Mouse (Mus musculus) splenic B cell, adult 2 months (primary cell): ENCODE data around the gene Zbtb5.
"Not testable (repeated sequence)": the region's sequence is repeated elsewhere in the genome, so short reads cannot be mapped to it uniquely, and the experiment has no call there.

Experiments
- DNase-seq: peaks from one replicate; pipeline ENCODE4 v3.0.0-alpha.2; 2011; ENCODE audit warnings: low read depth, low spot score
- H3K27me3 ChIP-seq: 2 replicates; pipeline ENCODE4 v1.6.1; 2012; ENCODE audit warnings: mild to moderate bottlenecking, low read length, moderate library complexity, mixed read lengths; ENCODE audit not compliant: control insufficient read depth, poor library complexity, insufficient read depth, severe bottlenecking
- H3K36me3 ChIP-seq: 2 replicates; pipeline ENCODE4 v1.6.1; 2012; ENCODE audit warnings: mild to moderate bottlenecking, low read length, moderate library complexity, mixed read lengths; ENCODE audit not compliant: control insufficient read depth, poor library complexity, insufficient read depth, severe bottlenecking

Zbtb5 gene

DNA sequence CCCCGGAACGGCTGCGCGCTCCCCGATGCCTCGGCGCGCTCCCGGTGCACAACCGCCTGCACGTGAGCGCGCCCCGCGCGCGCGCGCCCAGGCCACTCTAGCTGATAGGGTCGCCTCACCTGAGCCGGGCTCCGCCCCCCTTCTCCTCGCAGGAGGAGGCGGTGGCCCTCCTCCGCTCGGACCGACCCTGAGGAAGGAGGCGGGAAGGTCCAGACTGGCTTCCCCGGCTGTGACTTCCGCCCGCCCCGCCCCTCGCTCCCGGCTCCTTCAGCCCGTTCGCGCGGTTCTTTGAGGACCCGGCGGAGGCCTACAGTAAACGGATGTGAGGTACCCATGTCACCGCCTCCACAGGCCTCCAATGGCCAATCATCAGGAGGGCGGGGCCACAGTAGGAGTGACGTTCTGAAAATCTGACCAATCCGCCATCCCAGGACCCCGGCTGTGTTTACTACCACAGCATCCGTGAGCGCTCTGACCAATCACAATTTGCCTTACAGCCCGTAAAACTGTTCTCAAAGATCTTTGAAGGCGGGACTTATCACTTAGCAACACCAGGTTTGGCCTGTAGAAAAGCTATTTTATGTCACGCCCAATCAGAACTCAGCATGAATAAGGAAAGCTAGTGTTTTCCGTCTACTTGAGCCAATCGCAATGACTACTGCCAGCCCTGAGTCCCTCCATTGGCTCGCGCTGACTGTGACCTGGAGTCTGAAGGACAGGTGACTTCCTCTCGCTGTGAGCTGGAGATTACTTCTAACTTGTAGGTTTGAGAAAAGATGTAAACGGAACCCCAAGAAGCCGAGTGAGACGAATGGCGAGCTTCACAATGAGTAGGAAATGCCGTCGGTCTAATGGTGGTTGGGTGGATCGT is at the start of gene Zbtb5:
Zbtb5 (minus strand) TSS at position 308 of the 871 bp plus-strand sequence.
- H3K36me3 ChIP-seq: no peaks in the 10 kb centered on the region
- no peaks in the 10 kb centered on the region for H3K27me3 ChIP-seq
- peak; percentile 100 for DNase-seq

GRCm38 (mm10) chr4:45055451-45055850 is 43.2 kb upstream of the Zbtb5 start:
- Histone ChIP-seq H3K36me3 (no peaks in the 10 kb centered on the region), H3K27me3 (no peaks in the 10 kb centered on the region)
- no peak for DNase-seq

- H3K27me3 ChIP-seq: no peaks in the 10 kb centered on the region
- DNase-seq: peak; percentile 23
- no peaks in the 10 kb centered on the region for H3K36me3 ChIP-seq
These were observed 42.6 kb upstream of the Zbtb5 start for GRCm38 (mm10) chr4:45054862-45055261.

GRCm38 (mm10) chr4:45047956-45048355 is 35.7 kb upstream of the Zbtb5 start:
- Histone ChIP-seq H3K36me3 (no peaks in the 10 kb centered on the region), H3K27me3 (no peaks in the 10 kb centered on the region)
- DNase-seq: no peak

DNA sequence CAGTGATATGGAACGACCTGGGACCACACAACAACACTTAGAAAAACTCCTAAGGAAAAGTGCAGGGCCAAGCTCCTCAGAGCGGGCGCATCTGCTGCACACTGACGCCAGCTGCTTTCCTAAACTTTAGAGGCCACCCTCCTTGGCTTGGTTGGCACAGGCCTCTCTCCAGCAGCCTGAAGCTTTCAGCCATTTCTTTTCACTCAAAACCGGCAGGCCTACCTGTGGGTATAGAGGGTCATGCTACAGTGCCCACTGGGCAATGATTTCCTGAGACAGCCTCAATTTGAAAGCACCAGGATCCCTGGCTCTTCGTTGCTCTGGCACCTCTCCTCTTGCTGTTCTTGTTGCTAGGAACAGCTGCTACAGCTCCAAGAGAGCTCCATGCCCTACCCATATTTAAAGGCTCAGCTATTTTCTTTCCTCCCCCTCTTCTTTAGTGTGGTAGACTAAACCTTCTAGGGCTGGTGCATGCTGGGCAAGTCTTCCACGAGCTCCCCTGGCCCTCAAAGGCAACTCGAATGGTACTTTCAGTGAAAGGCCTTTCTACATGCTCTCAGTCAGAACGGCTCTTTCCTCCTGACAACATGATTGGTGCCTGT is 35.2 kb upstream of the Zbtb5 start:
- no peaks in the 10 kb centered on the region for H3K36me3 ChIP-seq
- H3K27me3 ChIP-seq: no peaks in the 10 kb centered on the region
- DNase-seq: no peak

DNA sequence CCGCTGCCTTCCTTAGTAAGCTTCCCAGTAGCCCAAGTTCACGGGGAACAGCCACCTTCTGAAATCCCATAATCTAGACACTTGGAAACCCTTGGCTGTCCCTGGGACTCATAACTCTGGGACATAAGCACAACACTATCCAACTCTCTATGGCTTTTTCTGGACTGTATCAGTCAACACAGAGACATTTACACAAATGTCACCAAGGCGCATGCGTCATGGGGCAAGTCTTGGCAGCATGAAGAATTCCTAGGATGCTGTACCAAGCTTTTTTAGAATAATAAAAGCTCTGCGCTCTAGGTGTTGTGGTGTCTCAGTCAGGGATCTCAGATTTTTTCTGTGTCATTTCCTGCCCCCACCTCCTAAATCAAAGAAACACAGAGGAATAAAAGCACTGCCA is 34.5 kb upstream of the Zbtb5 start:
- Histone ChIP-seq H3K36me3 (no peaks in the 10 kb centered on the region), H3K27me3 (no peaks in the 10 kb centered on the region)
- DNase-seq: no peak

GRCm38 (mm10) chr4:45040795-45041194 is 28.6 kb upstream of the Zbtb5 start:
- no peaks in the 10 kb centered on the region for H3K36me3 ChIP-seq
- DNase-seq: no peak
- no peaks in the 10 kb centered on the region for H3K27me3 ChIP-seq

- H3K27me3 ChIP-seq, DNase-seq: not testable (repeated sequence)
These were observed 27.3 kb upstream of the Zbtb5 start for GRCm38 (mm10) chr4:45039546-45039945.

GRCm38 (mm10) chr4:45038879-45039278 is 26.7 kb upstream of the Zbtb5 start:
- not testable (repeated sequence) for H3K27me3 ChIP-seq, H3K36me3 ChIP-seq
- DNase-seq: peak; percentile 60

More at GRCm38 (mm10) chr4:45039546-45039945, 27.3 kb upstream of the Zbtb5 start:
- not testable (repeated sequence) for H3K36me3 ChIP-seq

- DNase-seq: no peak
- H3K36me3 ChIP-seq: no peaks in the 10 kb centered on the region
- H3K27me3 ChIP-seq: no peaks in the 10 kb centered on the region
These were observed 25.5 kb upstream of the Zbtb5 start for GRCm38 (mm10) chr4:45037455-45038410.

- H3K36me3 ChIP-seq: no peaks in the 10 kb centered on the region
- no peak for DNase-seq
- no peaks in the 10 kb centered on the region for H3K27me3 ChIP-seq
These were observed 24.4 kb upstream of the Zbtb5 start for GRCm38 (mm10) chr4:45036571-45036970.

DNA sequence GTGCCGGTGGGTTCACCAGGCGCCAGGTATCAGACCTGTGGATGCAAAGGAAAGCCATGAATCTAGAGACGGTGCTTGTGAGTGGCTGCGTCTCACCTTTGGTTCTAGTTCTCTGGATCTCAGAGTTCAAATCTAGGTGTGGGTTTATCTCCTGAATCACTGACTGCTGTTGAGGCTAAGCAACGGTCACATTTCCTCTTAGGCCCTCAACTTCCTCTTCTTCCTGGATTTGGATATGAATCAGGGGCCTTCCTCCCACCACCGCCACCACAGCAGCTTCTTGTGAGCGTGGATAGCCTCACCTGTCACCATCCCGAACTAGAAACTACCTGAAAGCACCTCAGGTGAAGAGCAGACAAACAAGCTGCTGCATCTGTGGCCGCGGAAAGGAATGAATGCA is 23.8 kb upstream of the Zbtb5 start:
- no peak for DNase-seq
- no peaks in the 10 kb centered on the region for H3K36me3 ChIP-seq
- H3K27me3 ChIP-seq: no peaks in the 10 kb centered on the region

GRCm38 (mm10) chr4:45034693-45035628 is 22.7 kb upstream of the Zbtb5 start:
- no peak for DNase-seq
- no peaks in the 10 kb centered on the region for H3K36me3 ChIP-seq
- H3K27me3 ChIP-seq: no peaks in the 10 kb centered on the region

GRCm38 (mm10) chr4:45032586-45032985 is 20.4 kb upstream of the Zbtb5 start:
- DNase-seq: no peak
- Histone ChIP-seq H3K36me3 (no peaks in the 10 kb centered on the region), H3K27me3 (no peaks in the 10 kb centered on the region)
